Mouse (Mus musculus) hindbrain, embryonic 15.5 days (tissue): ENCODE results near the gene Inpp4b. TPM values are rescaled to one million over a fixed set of nuclear protein-coding genes. Genes with fewer than 3 reads are reported as not detected.

Experiments
- ATAC-seq: fragments of 200-750 bp; cut with Nextera tagmentation; 2 replicates; pipeline ENCODE4 v1.8.0; 2017; ENCODE audit warnings: low read depth, moderate number of reproducible peaks, moderate TSS enrichment; ENCODE audit not compliant: low FRiP score
- H3K27ac ChIP-seq: fragments of 300-500 bp; sonication (generic); replicated peaks from 2 replicates; pipeline ENCODE4 v1.5.1; 2015; ENCODE audit warnings: mild to moderate bottlenecking, inconsistent platforms
- H3K27me3 ChIP-seq: fragments of 300-500 bp; sonication (generic); 2 replicates; pipeline ENCODE4 v1.6.1; 2015; ENCODE audit warnings: control low read depth, inconsistent platforms
- H3K36me3 ChIP-seq: fragments of 300-500 bp; sonication (generic); 2 replicates; pipeline ENCODE4 v1.6.1; 2015; ENCODE audit warnings: control low read depth, inconsistent platforms
- H3K4me1 ChIP-seq: fragments of 300-500 bp; sonication (generic); replicated peaks from 2 replicates; pipeline ENCODE4 v1.6.1; 2015; ENCODE audit warnings: control low read depth, inconsistent platforms
- H3K4me2 ChIP-seq: fragments of 300-500 bp; sonication (generic); 2 replicates; pipeline ENCODE4 v1.6.1; 2015; ENCODE audit warnings: moderate library complexity, mild to moderate bottlenecking, inconsistent platforms
- H3K4me3 ChIP-seq: fragments of 300-500 bp; sonication (generic); 2 replicates; pipeline ENCODE4 v1.5.1; 2015; ENCODE audit warnings: mild to moderate bottlenecking, inconsistent platforms
- H3K9ac ChIP-seq: fragments of 300-500 bp; sonication (generic); 2 replicates; pipeline ENCODE4 v1.6.1; 2015; ENCODE audit warnings: inconsistent platforms
- H3K9me3 ChIP-seq: fragments of 300-500 bp; sonication (generic); 2 replicates; pipeline ENCODE4 v1.6.1; 2016; ENCODE audit warnings: control low read depth, inconsistent platforms
- WGBS: fragments of 180-500 bp; shearing (Covaris S2); methylation state at CpG from one replicate; pipeline ENCODE4 v1.1.7; 2015; 5-methylcytosine and 5-hydroxymethylcytosine counted together
- polyA plus RNA-seq: library from polyadenylated mRNA; unstranded; fragments of >200 nt; fragmentation: Nextera tagmentation; extraction: Ambion mirVana; gene quantifications from 2 replicates; pipeline ENCODE4 v1.2.1, GENCODE M21; 2015

The Inpp4b gene
- polyA plus RNA-seq, 1 experiment from 2014 or later: 9.0 TPM

DNA sequence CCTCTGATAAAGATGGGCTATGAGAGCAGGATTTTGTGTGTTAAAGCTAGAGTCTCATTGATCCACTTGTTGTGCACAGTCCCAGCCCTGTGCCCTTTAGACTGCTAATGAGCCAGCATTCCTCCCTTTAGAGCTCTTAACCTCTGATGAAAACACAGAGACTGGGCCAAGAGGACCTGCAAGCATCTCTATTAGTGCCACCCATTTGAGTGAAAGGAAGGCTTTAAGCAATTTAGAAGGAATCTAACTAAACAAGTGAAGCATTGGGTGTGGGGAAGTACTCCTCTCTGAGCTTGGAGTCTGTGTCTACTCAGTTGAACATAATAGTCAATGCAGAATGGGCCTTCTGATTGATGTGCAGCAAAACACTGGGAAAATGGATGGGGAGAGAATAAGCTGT lies 762.2 kb downstream of the Inpp4b start:
- Histone ChIP-seq H3K4me3 (no peak overlapping the region), H3K4me2 (no peak overlapping the region), H3K9ac (no peak overlapping the region), H3K27ac (no peak overlapping the region), H3K36me3 (no peaks in the 10 kb centered on the region), H3K9me3 (no peaks in the 10 kb centered on the region), H3K27me3 (no peaks in the 10 kb centered on the region), H3K4me1 (no peaks in the 10 kb centered on the region)
- ATAC-seq: 0 out of 2 replicates have a peak, but pooled peaks have one; percentile 15

DNA sequence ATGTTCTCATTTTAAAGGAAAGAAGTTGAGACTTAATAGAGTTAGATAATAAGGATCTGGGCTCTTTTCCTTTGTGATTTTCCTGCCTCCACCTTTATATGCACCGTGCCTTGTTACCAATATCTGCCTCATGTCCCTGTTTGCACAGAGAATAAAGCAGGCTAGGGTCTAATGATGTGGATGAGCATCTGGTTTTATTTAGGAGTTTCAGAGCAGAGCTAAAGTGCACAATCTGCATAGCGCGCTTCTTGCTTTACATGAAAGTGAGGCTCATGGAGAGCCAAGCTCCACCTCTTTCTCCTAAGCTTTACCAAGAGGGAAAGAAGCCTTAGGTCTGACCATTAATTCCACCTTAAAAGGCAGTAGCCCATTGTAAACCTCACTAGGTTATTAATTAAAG lies 763.8 kb downstream of the Inpp4b start:
- H3K27me3 ChIP-seq: no peaks in the 10 kb centered on the region
- 85% methylated on average over 3 of the region's 3 CpGs for WGBS
- H3K4me3 ChIP-seq: no peak overlapping the region
- no peak overlapping the region for H3K9ac ChIP-seq
- no peaks in the 10 kb centered on the region for H3K4me1 ChIP-seq
- ATAC-seq: no peak
- no peak overlapping the region for H3K4me2 ChIP-seq
- no peak overlapping the region for H3K27ac ChIP-seq
- H3K36me3 ChIP-seq: no peaks in the 10 kb centered on the region
- no peaks in the 10 kb centered on the region for H3K9me3 ChIP-seq

DNA sequence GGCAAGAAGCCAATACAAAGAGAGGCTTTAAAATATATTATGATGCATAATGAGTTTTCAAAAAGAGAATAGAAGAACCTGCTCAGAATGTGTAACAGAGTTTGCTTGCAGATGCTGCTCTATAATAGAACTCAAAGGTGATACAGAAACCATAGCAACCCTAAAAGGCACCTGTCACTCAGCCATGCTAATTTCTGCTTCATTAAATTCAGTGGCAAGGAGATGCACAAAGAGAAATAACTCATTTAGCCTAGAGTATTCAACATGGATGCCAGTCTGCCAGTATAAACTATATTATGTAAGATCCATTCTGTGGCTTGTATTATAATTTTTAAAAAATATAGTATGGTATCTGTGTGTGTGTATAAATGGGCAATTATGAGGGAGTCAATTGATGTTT lies 807.9 kb downstream of the Inpp4b start:
- Histone ChIP-seq H3K27ac (no peak overlapping the region), H3K27me3 (no peaks in the 10 kb centered on the region), H3K9me3 (no peaks in the 10 kb centered on the region), H3K4me1 (no peaks in the 10 kb centered on the region), H3K36me3 (no peaks in the 10 kb centered on the region), H3K4me2 (no peak overlapping the region), H3K4me3 (no peak overlapping the region), H3K9ac (no peak overlapping the region)
- ATAC-seq: no peak

DNA sequence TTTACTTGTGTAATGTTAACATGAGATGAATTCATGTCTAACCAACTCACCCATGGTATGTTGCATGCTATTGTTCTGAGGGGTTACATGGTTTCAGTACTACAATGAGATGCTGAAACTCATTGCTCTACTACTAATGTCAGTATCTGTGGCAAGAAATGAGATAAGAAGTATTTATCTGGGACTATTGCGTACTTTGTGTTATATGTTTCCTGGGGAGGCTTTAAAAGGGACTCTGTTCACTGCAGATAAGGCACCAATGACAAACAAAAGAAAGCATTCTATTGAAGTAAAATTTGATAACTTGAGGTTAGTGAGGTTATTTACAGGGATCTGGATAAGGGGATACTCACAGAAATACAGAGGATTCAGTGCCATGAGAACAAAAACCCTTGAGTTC lies 815.6 kb downstream of the Inpp4b start:
- no peak overlapping the region for H3K9ac ChIP-seq
- no peaks in the 10 kb centered on the region for H3K27me3 ChIP-seq
- WGBS: 89% methylated on average over 1 of the region's 1 CpGs
- no peak overlapping the region for H3K27ac ChIP-seq
- H3K4me1 ChIP-seq: no peaks in the 10 kb centered on the region
- H3K4me2 ChIP-seq: no peak overlapping the region
- no peaks in the 10 kb centered on the region for H3K36me3 ChIP-seq
- no peaks in the 10 kb centered on the region for H3K9me3 ChIP-seq
- no peak for ATAC-seq
- H3K4me3 ChIP-seq: no peak overlapping the region
